Mouse (Mus musculus): ENCODE results near the gene St13. TPM values are rescaled to one million over a fixed set of nuclear protein-coding genes. Genes with fewer than 3 reads are reported as not detected.

Gene St13
- total RNA-seq, 2 experiments from 2014 or later, result 168 to 171 TPM

DNA sequence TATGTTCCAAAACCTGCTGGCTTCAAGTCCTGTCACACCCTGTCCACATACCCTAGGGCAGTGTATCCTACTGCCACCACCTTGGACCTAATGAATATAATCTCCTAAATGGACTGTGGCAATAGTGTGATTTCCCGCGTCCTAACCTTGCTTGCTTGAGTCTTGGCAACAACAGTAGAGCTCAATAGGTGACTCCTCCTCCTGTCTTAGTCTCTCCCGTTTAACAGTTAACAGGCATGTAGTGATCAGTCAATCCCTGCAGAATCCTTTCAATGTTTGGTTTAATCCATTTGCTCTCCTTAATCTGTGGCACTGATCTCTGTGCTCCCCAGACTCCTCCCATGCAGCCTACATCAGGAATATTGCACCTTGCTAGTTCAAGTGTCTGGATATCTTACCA is 5.1 kb upstream of the St13 start:
- TF ChIP-seq CTCF (IDR thresholded peaks at IDR 0.05), result no peak
- DNase-seq (ENCODE audit: extremely low spot score in 1 of 2, low spot score in 2 of 2), result no peak
- Histone ChIP-seq H3K27ac (no peak overlapping the region), H3K4me3 (no peak overlapping the region)
- intact Hi-C loops (cut with DNase I), result no loop called here

GRCm38 (mm10) chr15:81399297-81399637 is 610 bp downstream of the St13 start:
- Histone ChIP-seq H3K27ac (peak overlapping the region; percentile 100), H3K4me3 (peak overlapping the region; percentile 80)
- DNase-seq (ENCODE audit: extremely low spot score in 1 of 2, low spot score in 2 of 2), result no peak
- TF ChIP-seq CTCF (IDR thresholded peaks at IDR 0.05), result no peak
- intact Hi-C loops (cut with DNase I), result no loop called here

DNA sequence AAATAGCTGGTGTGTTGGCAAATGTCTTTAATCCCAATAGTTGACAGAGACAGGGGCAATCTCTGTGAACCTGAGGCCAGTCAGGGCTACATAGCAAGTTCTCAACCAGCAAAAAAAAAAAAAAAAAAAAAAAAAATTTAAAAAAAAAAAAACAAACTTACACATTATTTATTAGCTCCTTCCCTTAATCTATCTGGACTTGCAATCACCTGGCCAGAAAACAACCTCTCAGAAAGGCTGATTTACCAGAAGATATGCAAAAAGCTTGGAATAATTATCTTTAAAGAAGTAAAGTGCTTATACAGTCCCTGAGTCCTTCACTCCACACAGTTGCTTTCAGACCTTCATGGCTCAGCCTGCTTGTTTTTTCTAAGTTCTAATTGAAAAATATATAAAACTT is 1.7 kb downstream of the St13 start:
- peak overlapping the region; percentile 80 for H3K4me3 ChIP-seq
- H3K27ac ChIP-seq, result no peak overlapping the region; the same call in 1 of the 2 replicates
- TF ChIP-seq CTCF (IDR thresholded peaks at IDR 0.05), result no peak
- intact Hi-C loops (cut with DNase I), result no loop called here
- no peak for DNase-seq (ENCODE audit: extremely low spot score in 1 of 2, low spot score in 2 of 2)

- intact Hi-C loops (cut with DNase I), result no loop called here
- TF ChIP-seq CTCF (IDR thresholded peaks at IDR 0.05), result no peak
Observed at GRCm38 (mm10) chr15:81394211-81394915, 5.5 kb downstream of the St13 start.

GRCm38 (mm10) chr15:81392997-81393396 is 6.9 kb downstream of the St13 start:
- DNase-seq (ENCODE audit: extremely low spot score in 1 of 2, low spot score in 2 of 2), result peak; percentile 17 to 43
- TF ChIP-seq CTCF (IDR thresholded peaks at IDR 0.05), result no peak
- Histone ChIP-seq H3K27ac (no peak overlapping the region), H3K4me3 (no peak overlapping the region)
- intact Hi-C loops (cut with DNase I), result no loop called here

More at GRCm38 (mm10) chr15:81394211-81394915, 5.5 kb downstream of the St13 start:
- no peak for DNase-seq (ENCODE audit: extremely low spot score in 1 of 2, low spot score in 2 of 2)
- no peak overlapping the region for H3K27ac ChIP-seq
- H3K4me3 ChIP-seq, result no peak overlapping the region

GRCm38 (mm10) chr15:81386327-81386726 is 13.6 kb downstream of the St13 start:
- H3K27ac ChIP-seq, result no peak overlapping the region
- intact Hi-C loops (cut with DNase I), result no loop called here
- peak; percentile 29 for TF ChIP-seq CTCF (IDR thresholded peaks at IDR 0.05)
- H3K4me3 ChIP-seq, result no peak overlapping the region
- DNase-seq (ENCODE audit: extremely low spot score in 1 of 2, low spot score in 2 of 2), result no peak

GRCm38 (mm10) chr15:81378845-81379244 is 21.0 kb downstream of the St13 start:
- no peak for TF ChIP-seq CTCF (IDR thresholded peaks at IDR 0.05)
- intact Hi-C loops (cut with DNase I), result loop anchor here (10.0 kb wide), 1 partner anchor 246 kb away; no protein-coding TSS in a partner anchor
- no peak overlapping the region for H3K4me3 ChIP-seq
- H3K27ac ChIP-seq, result no peak overlapping the region
- DNase-seq (ENCODE audit: extremely low spot score in 1 of 2, low spot score in 2 of 2), result no peak

- intact Hi-C loops (cut with DNase I), result loop anchor here (10.0 kb wide), 1 partner anchor 250 kb away; no protein-coding TSS in a partner anchor
- no peak for DNase-seq (ENCODE audit: extremely low spot score in 1 of 2, low spot score in 2 of 2)
- Histone ChIP-seq H3K4me3 (no peak overlapping the region), H3K27ac (no peak overlapping the region)
- no peak for TF ChIP-seq CTCF (IDR thresholded peaks at IDR 0.05)
Observed at GRCm38 (mm10) chr15:81374621-81375020, 25.3 kb downstream of the St13 start.

DNA sequence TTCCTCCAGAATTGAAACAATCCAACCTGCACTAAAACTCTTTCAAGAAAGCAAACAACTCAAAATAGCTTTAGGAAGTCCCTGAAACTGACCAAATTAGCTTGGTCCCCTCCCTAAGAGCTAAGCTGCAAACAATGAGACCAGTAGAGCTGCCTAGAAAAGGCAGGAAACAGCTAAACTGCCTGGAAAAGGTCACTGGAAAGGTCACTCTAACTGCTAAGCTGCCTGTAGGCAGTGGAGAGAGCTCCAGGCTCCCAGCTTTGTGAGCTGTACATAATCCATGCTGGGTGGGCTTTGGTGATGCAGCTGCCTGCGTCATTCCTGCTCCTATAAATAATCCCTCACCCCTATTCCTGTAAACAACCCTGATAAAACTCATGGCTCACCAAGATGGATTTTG is 29.5 kb downstream of the St13 start:
- Histone ChIP-seq H3K4me3 (no peak overlapping the region), H3K27ac (no peak overlapping the region)
- no peak for DNase-seq (ENCODE audit: extremely low spot score in 1 of 2, low spot score in 2 of 2)
- intact Hi-C loops (cut with DNase I), result loop anchor here (10.0 kb wide), 1 partner anchor 254 kb away; no protein-coding TSS in a partner anchor
- TF ChIP-seq CTCF (IDR thresholded peaks at IDR 0.05), result no peak

DNA sequence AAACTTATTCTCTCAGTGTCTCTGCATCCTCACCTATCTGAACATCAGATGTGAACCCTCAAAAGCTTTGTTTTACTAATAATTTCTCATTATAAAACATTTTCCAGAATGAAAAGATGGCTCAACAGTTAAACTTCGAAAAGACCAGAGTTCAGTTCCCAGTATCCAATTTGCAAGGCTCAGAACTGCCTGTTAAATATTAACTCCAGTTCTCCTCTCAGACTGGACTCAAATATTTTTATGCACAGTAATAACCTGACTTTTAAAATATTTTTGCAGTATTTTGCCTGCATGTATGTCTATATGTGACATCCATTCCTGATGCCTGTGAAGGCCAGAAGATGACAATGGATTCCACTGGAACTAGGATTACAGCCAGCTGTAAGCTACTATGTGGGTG is 31.3 kb downstream of the St13 start:
- no peak for DNase-seq (ENCODE audit: extremely low spot score in 1 of 2, low spot score in 2 of 2)
- no peak for TF ChIP-seq CTCF (IDR thresholded peaks at IDR 0.05)
- Histone ChIP-seq H3K4me3 (no peak overlapping the region), H3K27ac (no peak overlapping the region)
- intact Hi-C loops (cut with DNase I), result loop anchor here (5.0 kb wide), 1 partner anchor 279 kb away; no protein-coding TSS in a partner anchor

DNA sequence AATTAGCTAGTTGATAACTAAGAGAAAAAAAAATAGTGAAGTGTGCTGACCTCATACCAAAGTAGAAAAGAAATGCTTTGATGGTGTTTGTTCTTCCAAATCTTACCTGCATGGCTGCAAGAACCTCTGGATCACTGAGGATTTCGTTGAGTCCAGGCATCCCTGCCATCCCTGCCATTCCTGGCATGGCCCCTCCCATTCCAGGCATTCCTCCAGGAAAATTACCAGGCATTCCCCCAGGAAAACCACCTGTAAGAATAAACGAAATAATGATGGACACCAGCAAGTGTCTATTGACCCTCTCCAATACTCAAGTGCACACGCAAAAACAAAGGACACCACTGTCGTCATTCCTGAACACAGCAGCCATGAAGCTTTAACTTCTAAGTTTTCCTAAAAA is 33.6 kb downstream of the St13 start:
- intact Hi-C loops (cut with DNase I), result loop anchor here (5.0 kb wide), 1 partner anchor 281 kb away; no protein-coding TSS in a partner anchor
- TF ChIP-seq CTCF (IDR thresholded peaks at IDR 0.05), result no peak
- DNase-seq (ENCODE audit: extremely low spot score in 1 of 2, low spot score in 2 of 2), result no peak
- Histone ChIP-seq H3K4me3 (no peak overlapping the region), H3K27ac (no peak overlapping the region)

- intact Hi-C loops (cut with DNase I), result loop anchor here (5.0 kb wide), 1 partner anchor 282 kb away; no protein-coding TSS in a partner anchor
- Histone ChIP-seq H3K27ac (no peak overlapping the region), H3K4me3 (no peak overlapping the region)
- no peak for TF ChIP-seq CTCF (IDR thresholded peaks at IDR 0.05)
- DNase-seq (ENCODE audit: extremely low spot score in 1 of 2, low spot score in 2 of 2), result no peak
Observed at GRCm38 (mm10) chr15:81365246-81365645, 34.6 kb downstream of the St13 start.

DNA sequence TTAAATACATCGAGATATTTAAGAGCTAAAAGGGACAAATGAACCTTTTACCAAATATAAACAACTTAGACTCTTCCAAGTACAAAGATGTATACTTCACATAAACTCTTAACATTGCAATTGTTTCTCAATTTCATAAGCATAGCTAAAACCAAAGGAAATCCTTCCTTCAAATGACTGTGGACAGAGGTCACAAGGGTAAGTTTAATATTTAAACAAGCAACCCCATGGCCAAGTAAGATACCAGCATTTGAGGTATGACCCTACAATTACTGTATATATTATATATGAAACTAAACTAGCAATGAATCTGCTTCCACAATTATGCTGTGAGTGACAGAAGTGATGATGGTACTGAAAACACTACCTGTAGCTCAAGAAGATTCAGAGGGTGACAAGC is 35.6 kb downstream of the St13 start:
- intact Hi-C loops (cut with DNase I), result no loop called here

More for the DNA sequence above, 35.6 kb downstream of the St13 start:
- H3K27ac ChIP-seq, result no peak overlapping the region
- TF ChIP-seq CTCF (IDR thresholded peaks at IDR 0.05), result no peak
- H3K4me3 ChIP-seq, result no peak overlapping the region
- no peak for DNase-seq (ENCODE audit: extremely low spot score in 1 of 2, low spot score in 2 of 2)
